Mouse (Mus musculus) heart, postnatal 0 days (tissue): ENCODE data around the gene Gm20708. TPM values are rescaled to one million over a fixed set of nuclear protein-coding genes. Genes with fewer than 3 reads are reported as not detected.

Experiments
- ATAC-seq: fragments of 200-750 bp; cut with Nextera tagmentation; 2 replicates; pipeline ENCODE4 v1.8.0; 2017; ENCODE audit warnings: low read depth, moderate number of reproducible peaks, moderate library complexity; ENCODE audit not compliant: insufficient read depth
- DNase-seq: peaks from one replicate; pipeline ENCODE4 v3.0.0-alpha.2; 2016; ENCODE audit warnings: low spot score
- H3K27ac ChIP-seq: fragments of 300-500 bp; sonication (generic); 2 replicates; pipeline ENCODE4 v1.5.1; 2014; ENCODE audit warnings: low read depth, mild to moderate bottlenecking
- H3K27me3 ChIP-seq: fragments of 300-500 bp; sonication (generic); 2 replicates; pipeline ENCODE4 v1.6.1; 2014; ENCODE audit warnings: low read length, mixed read lengths; ENCODE audit not compliant: control insufficient read depth, insufficient read depth
- H3K36me3 ChIP-seq: fragments of 300-500 bp; sonication (generic); replicated peaks from 2 replicates; pipeline ENCODE4 v1.6.1; 2014; ENCODE audit warnings: low read length, mixed read lengths; ENCODE audit not compliant: control insufficient read depth, insufficient read depth
- H3K4me1 ChIP-seq: fragments of 300-500 bp; sonication (generic); 2 replicates; pipeline ENCODE4 v1.6.1; 2014; ENCODE audit warnings: antibody characterized with exemption; ENCODE audit not compliant: control insufficient read depth, insufficient read depth
- H3K4me2 ChIP-seq: fragments of 300-500 bp; sonication (generic); 2 replicates; pipeline ENCODE4 v1.6.1; 2014; ENCODE audit warnings: low read depth, mild to moderate bottlenecking, low read length, moderate library complexity
- H3K4me3 ChIP-seq: fragments of 300-500 bp; sonication (generic); 2 replicates; pipeline ENCODE4 v1.5.1; 2014; ENCODE audit warnings: low read depth, low read length
- H3K9ac ChIP-seq: fragments of 300-500 bp; sonication (generic); replicated peaks from 2 replicates; pipeline ENCODE4 v1.6.1; 2014; ENCODE audit warnings: low read depth, low read length, mixed read lengths
- H3K9me3 ChIP-seq: fragments of 300-500 bp; sonication (generic); replicated peaks from 2 replicates; pipeline ENCODE4 v1.6.1; 2016; ENCODE audit warnings: low read length; ENCODE audit not compliant: control insufficient read depth
- CTCF ChIP-seq: IDR thresholded peaks from 2 replicates; pipeline ENCODE4 v1.5.1; 2016; ENCODE audit warnings: antibody characterized with exemption, control low read depth, low read depth
- EP300 ChIP-seq: IDR thresholded peaks from 2 replicates; pipeline ENCODE4 v1.6.1; 2016; ENCODE audit warnings: antibody characterized with exemption, low read depth
- WGBS: fragments of 180-500 bp; shearing (Covaris S2); extraction: QIAGEN DNeasy Blood & Tissue Kit; methylation state at CpG from one replicate; pipeline ENCODE4 v1.1.7; 2014; 5-methylcytosine and 5-hydroxymethylcytosine counted together
- polyA plus RNA-seq: library from polyadenylated mRNA; unstranded; fragments of >200 nt; fragmentation: Nextera tagmentation; extraction: Ambion mirVana; gene quantifications from 2 replicates; pipeline ENCODE4 v1.2.1, GENCODE M21; 2015
- total RNA-seq: library from RNA; depleted of rRNA; stranded (reverse); fragments of >200 nt; gene quantifications from 2 replicates; pipeline ENCODE4 v1.2.3, GENCODE M21; 2014; ENCODE audit warnings: low replicate concordance

The Gm20708 gene
- total and polyA plus RNA-seq, 2 experiments from 2014 or later = 0.68 to 2.6 TPM

DNA sequence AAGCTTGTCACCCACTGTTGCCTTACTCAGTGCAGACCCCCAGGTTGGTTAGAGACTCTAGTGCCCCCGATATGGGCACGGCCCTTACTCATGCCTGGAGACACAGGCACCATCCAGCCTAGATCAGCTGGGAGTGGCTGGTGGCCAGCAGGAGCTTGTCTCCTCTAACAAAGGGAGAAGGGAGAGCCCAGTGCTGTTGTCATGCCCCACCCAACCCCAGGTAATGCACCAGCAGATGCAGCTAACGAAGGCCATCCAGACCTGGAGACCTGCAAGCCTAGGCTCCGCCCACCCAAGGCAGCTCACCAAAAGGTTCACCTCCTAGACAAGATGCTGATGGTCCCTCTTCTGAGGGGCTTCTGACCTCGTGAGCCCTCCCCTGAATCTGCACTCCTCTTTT, 44.1 kb upstream of the Gm20708 start:
- Histone ChIP-seq H3K36me3 (peaks cover 36% of the 10 kb centered on the region), H3K4me1 (no peaks in the 10 kb centered on the region), H3K9ac (no peak overlapping the region), H3K27ac (no peak overlapping the region), H3K4me2 (no peak overlapping the region), H3K4me3 (no peak overlapping the region), H3K27me3 (no peaks in the 10 kb centered on the region), H3K9me3 (no peaks in the 10 kb centered on the region)
- TF ChIP-seq EP300 (no peak), CTCF (no peak)
- no peak for DNase-seq
- 86% methylated on average over 5 of the region's 5 CpGs for WGBS
- ATAC-seq = no peak

DNA sequence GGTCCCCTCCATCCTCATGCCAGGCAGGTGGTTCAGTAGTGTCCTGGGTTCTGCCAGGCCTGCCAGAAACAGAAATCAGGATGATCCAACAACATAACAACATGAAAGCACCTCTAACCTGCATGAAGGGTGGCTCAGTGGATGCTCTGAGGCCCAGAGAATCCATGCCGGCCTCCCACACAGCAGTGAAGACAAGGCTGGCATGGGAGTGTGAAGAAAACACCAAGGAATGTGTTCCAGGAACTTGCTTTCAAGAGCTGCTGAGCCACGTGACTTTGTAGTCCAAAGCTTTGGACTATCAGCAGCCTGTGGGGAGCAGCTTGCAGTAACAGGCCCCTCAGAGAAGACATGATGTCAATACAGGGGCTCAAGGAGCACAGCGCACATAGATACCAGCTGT, 43.2 kb upstream of the Gm20708 start:
- H3K4me2 ChIP-seq = no peak overlapping the region
- H3K27me3 ChIP-seq = no peaks in the 10 kb centered on the region
- H3K9ac ChIP-seq = no peak overlapping the region
- H3K4me1 ChIP-seq = no peaks in the 10 kb centered on the region
- H3K9me3 ChIP-seq = no peaks in the 10 kb centered on the region
- no peak overlapping the region for H3K4me3 ChIP-seq
- TF ChIP-seq EP300 (no peak), CTCF (no peak)
- no peak overlapping the region for H3K27ac ChIP-seq
- 71% methylated on average over 3 of the region's 3 CpGs for WGBS
- no peak for ATAC-seq
- H3K36me3 ChIP-seq = peaks cover 28% of the 10 kb centered on the region
- DNase-seq = no peak

GRCm38 (mm10) chr11:117768725-117769682, 40.5 kb upstream of the Gm20708 start:
- 0 out of 2 replicates have a peak overlapping the region, but pooled peaks have one; percentile 2 for H3K9ac ChIP-seq
- no peak overlapping the region for H3K27ac ChIP-seq
- H3K4me1 ChIP-seq = no peaks in the 10 kb centered on the region
- H3K36me3 ChIP-seq = peaks cover 36% of the 10 kb centered on the region
- WGBS = 65% methylated on average over 20 of the region's 20 CpGs
- H3K9me3 ChIP-seq = no peaks in the 10 kb centered on the region
- H3K27me3 ChIP-seq = no peaks in the 10 kb centered on the region
- H3K4me3 ChIP-seq = no peak overlapping the region
- no peak overlapping the region for H3K4me2 ChIP-seq
- TF ChIP-seq EP300 = no peak
- TF ChIP-seq CTCF = no peak
- ATAC-seq (no peak), DNase-seq (no peak)

- TF ChIP-seq CTCF = no peak
- no peak for TF ChIP-seq EP300
- H3K4me1 ChIP-seq = no peaks in the 10 kb centered on the region
- H3K9ac ChIP-seq = no peak overlapping the region
- no peaks in the 10 kb centered on the region for H3K27me3 ChIP-seq
- DNase-seq = no peak
- 91% methylated on average over 7 of the region's 7 CpGs for WGBS
- no peak overlapping the region for H3K27ac ChIP-seq
- peaks cover 38% of the 10 kb centered on the region for H3K36me3 ChIP-seq
- H3K9me3 ChIP-seq = no peaks in the 10 kb centered on the region
- ATAC-seq = no peak
- H3K4me3 ChIP-seq = no peak overlapping the region
- H3K4me2 ChIP-seq = no peak overlapping the region
Measured at GRCm38 (mm10) chr11:117769683-117770047, 39.8 kb upstream of the Gm20708 start.

GRCm38 (mm10) chr11:117770407-117770806, 39.1 kb upstream of the Gm20708 start:
- no peak overlapping the region for H3K4me2 ChIP-seq
- no peak overlapping the region for H3K4me3 ChIP-seq
- H3K27ac ChIP-seq = no peak overlapping the region
- 91% methylated on average over 10 of the region's 10 CpGs for whole genome bisulfite sequencing
- no peaks in the 10 kb centered on the region for H3K9me3 ChIP-seq
- DNase-seq = no peak
- H3K4me1 ChIP-seq = no peaks in the 10 kb centered on the region
- TF ChIP-seq CTCF (no peak), EP300 (no peak)
- H3K27me3 ChIP-seq = no peaks in the 10 kb centered on the region
- H3K9ac ChIP-seq = no peak overlapping the region
- no peak for ATAC-seq
- peaks cover 37% of the 10 kb centered on the region for H3K36me3 ChIP-seq
